Mouse (Mus musculus) stomach, embryonic 14.5 days (tissue): ENCODE measurements at regions not wholly inside any gene's neighbourhood (a gene's known extent, or its start where the extent isn't known, plus 50 kb on each side); places are given as distances from the start of the nearest gene placed in this dataset.

ENCODE experiments used
- ATAC-seq: fragments of 200-750 bp; cut with Nextera tagmentation; 2 replicates; pipeline ENCODE4 v1.8.0; 2017; ENCODE audit warnings: low read depth, moderate TSS enrichment; ENCODE audit not compliant: insufficient number of reproducible peaks, insufficient read depth, low FRiP score
- H3K27ac ChIP-seq: fragments of 300-500 bp; sonication (generic); 2 replicates; pipeline ENCODE4 v1.5.1; 2014; ENCODE audit warnings: mild to moderate bottlenecking, low read length, moderate library complexity, mixed read lengths
- H3K27me3 ChIP-seq: fragments of 300-500 bp; sonication (generic); 2 replicates; pipeline ENCODE4 v1.6.1; 2014; ENCODE audit warnings: low read length, control low read depth, mixed read lengths; ENCODE audit not compliant: control insufficient read depth, insufficient read depth
- H3K36me3 ChIP-seq: fragments of 300-500 bp; sonication (generic); 2 replicates; pipeline ENCODE4 v1.6.1; 2014; ENCODE audit warnings: mild to moderate bottlenecking, control low read depth, low read length, moderate library complexity, mixed read lengths; ENCODE audit not compliant: control insufficient read depth, insufficient read depth
- H3K4me1 ChIP-seq: fragments of 300-500 bp; sonication (generic); 2 replicates; pipeline ENCODE4 v1.6.1; 2014; ENCODE audit warnings: low read length, control low read depth, mixed read lengths; ENCODE audit not compliant: control insufficient read depth, insufficient read depth
- H3K4me2 ChIP-seq: fragments of 300-500 bp; sonication (generic); replicated peaks from 2 replicates; pipeline ENCODE4 v1.6.1; 2014; ENCODE audit warnings: low read depth, low read length, control low read depth
- H3K4me3 ChIP-seq: fragments of 300-500 bp; sonication (generic); 2 replicates; pipeline ENCODE4 v1.5.1; 2014; ENCODE audit warnings: low read depth, low read length, control low read depth
- H3K9ac ChIP-seq: fragments of 300-500 bp; sonication (generic); replicated peaks from 2 replicates; pipeline ENCODE4 v1.6.1; 2014; ENCODE audit warnings: low read depth, mild to moderate bottlenecking, control low read depth, low read length, moderate library complexity, mixed read lengths
- H3K9me3 ChIP-seq: fragments of 300-500 bp; sonication (generic); 2 replicates; pipeline ENCODE4 v1.6.1; 2016; ENCODE audit warnings: low read depth, low read length, control low read depth; ENCODE audit not compliant: control insufficient read depth
- WGBS: fragments of 180-500 bp; shearing (Covaris S2); extraction: QIAGEN DNeasy Blood & Tissue Kit; methylation state at CpG from one replicate; pipeline ENCODE4 v1.1.7; 2014; 5-methylcytosine and 5-hydroxymethylcytosine counted together

- Histone ChIP-seq H3K27ac (no peak overlapping the region), H3K9ac (no peak overlapping the region), H3K4me2 (no peak overlapping the region), H3K27me3 (no peaks in the 10 kb centered on the region), H3K4me3 (no peak overlapping the region), H3K9me3 (no peaks in the 10 kb centered on the region), H3K4me1 (no peaks in the 10 kb centered on the region), H3K36me3 (no peaks in the 10 kb centered on the region)
- no peak for ATAC-seq
- 80% methylated on average over 3 of the region's 3 CpGs for WGBS
Observed at GRCm38 (mm10) chr5:119273615-119274014, 396.9 kb upstream of the Tbx3 start.

- Histone ChIP-seq H3K27ac (no peak overlapping the region), H3K4me1 (no peaks in the 10 kb centered on the region), H3K9me3 (no peaks in the 10 kb centered on the region), H3K9ac (no peak overlapping the region), H3K4me3 (no peak overlapping the region), H3K27me3 (no peaks in the 10 kb centered on the region), H3K36me3 (no peaks in the 10 kb centered on the region), H3K4me2 (no peak overlapping the region)
- no peak for ATAC-seq
- WGBS, result 76% methylated on average over 7 of the region's 7 CpGs
Observed at GRCm38 (mm10) chr5:119274817-119275494, 395.5 kb upstream of the Tbx3 start.

GRCm38 (mm10) chr5:119280146-119280545, 390.3 kb upstream of the Tbx3 start:
- 71% methylated on average over 6 of the region's 6 CpGs for WGBS
- no peak for ATAC-seq
- no peaks in the 10 kb centered on the region for H3K4me1 ChIP-seq
- H3K9me3 ChIP-seq, result no peaks in the 10 kb centered on the region
- no peak overlapping the region for H3K4me3 ChIP-seq
- no peaks in the 10 kb centered on the region for H3K36me3 ChIP-seq
- H3K9ac ChIP-seq, result no peak overlapping the region
- H3K27me3 ChIP-seq, result no peaks in the 10 kb centered on the region
- H3K27ac ChIP-seq, result no peak overlapping the region
- no peak overlapping the region for H3K4me2 ChIP-seq

DNA sequence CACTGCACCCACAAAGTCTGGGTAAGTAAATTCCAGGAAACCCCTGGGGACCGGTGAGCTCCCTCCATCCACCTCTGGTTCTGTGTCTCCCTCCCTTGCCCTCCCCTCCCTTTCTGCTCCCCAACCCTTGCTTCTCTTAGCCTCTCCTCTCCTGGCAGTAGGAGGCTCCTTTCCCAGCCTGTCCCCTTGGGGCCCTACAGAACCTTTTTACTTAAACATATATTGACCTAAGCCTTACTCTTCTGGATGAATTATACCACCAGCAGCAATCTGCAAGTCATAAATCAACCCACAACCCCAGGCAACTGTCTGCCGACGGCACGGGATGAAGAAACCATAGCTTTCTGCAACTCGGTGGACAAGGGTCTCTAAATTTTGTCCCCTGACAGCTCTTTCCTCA, 380.7 kb upstream of the Tbx3 start:
- H3K4me2 ChIP-seq, result no peak overlapping the region
- no peaks in the 10 kb centered on the region for H3K9me3 ChIP-seq
- no peak overlapping the region for H3K4me3 ChIP-seq
- 18% methylated on average over 5 of the region's 5 CpGs for WGBS
- no peaks in the 10 kb centered on the region for H3K36me3 ChIP-seq
- H3K27ac ChIP-seq, result no peak overlapping the region
- H3K9ac ChIP-seq, result no peak overlapping the region
- ATAC-seq, result no peak
- 0 out of 2 replicates have a peak, but pooled peaks cover 4% of the 10 kb centered on the region for H3K4me1 ChIP-seq
- H3K27me3 ChIP-seq, result no peaks in the 10 kb centered on the region

DNA sequence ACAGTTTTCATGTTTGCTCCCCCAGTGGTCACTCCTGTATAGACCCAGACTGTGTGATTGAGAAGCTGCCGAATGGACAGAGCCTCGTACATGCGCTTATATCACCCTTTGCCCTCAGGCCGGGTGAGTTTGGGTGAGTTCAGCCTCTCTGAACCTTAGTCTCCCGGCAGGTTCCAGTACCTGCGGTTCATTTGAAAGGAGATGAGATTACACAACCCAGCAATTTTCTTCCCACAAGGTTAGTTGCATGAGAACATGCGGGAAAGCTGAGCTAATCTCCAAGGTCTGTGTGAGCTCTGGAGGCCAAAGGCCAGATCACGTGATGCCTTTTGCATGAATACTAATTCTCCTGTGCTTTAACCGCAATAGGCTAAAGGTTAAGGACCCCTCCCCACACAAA, 378.1 kb upstream of the Tbx3 start:
- H3K9me3 ChIP-seq, result no peaks in the 10 kb centered on the region
- H3K9ac ChIP-seq, result no peak overlapping the region
- H3K4me1 ChIP-seq, result 0 out of 2 replicates have a peak, but pooled peaks cover 4% of the 10 kb centered on the region
- no peak overlapping the region for H3K4me2 ChIP-seq
- H3K36me3 ChIP-seq, result no peaks in the 10 kb centered on the region
- H3K27ac ChIP-seq, result no peak overlapping the region
- 49% methylated on average over 9 of the region's 9 CpGs for WGBS
- no peaks in the 10 kb centered on the region for H3K27me3 ChIP-seq
- no peak for ATAC-seq
- H3K4me3 ChIP-seq, result no peak overlapping the region

- H3K27me3 ChIP-seq, result no peaks in the 10 kb centered on the region
Observed at GRCm38 (mm10) chr5:119292889-119293288, 377.6 kb upstream of the Tbx3 start.

GRCm38 (mm10) chr5:119299311-119299710, 371.2 kb upstream of the Tbx3 start:
- Histone ChIP-seq H3K36me3 (no peaks in the 10 kb centered on the region), H3K4me1 (0 out of 2 replicates have a peak, but pooled peaks cover 4% of the 10 kb centered on the region), H3K4me3 (no peak overlapping the region), H3K9ac (no peak overlapping the region), H3K9me3 (no peaks in the 10 kb centered on the region), H3K27ac (no peak overlapping the region), H3K27me3 (no peaks in the 10 kb centered on the region), H3K4me2 (no peak overlapping the region)
- ATAC-seq, result no peak
- WGBS, result 50% methylated on average over 3 of the region's 3 CpGs

More at GRCm38 (mm10) chr5:119292889-119293288, 377.6 kb upstream of the Tbx3 start:
- no peak overlapping the region for H3K27ac ChIP-seq
- ATAC-seq, result no peak
- no peak overlapping the region for H3K4me2 ChIP-seq
- no peaks in the 10 kb centered on the region for H3K9me3 ChIP-seq
- H3K4me3 ChIP-seq, result no peak overlapping the region
- 0 out of 2 replicates have a peak, but pooled peaks cover 4% of the 10 kb centered on the region for H3K4me1 ChIP-seq
- H3K36me3 ChIP-seq, result no peaks in the 10 kb centered on the region
- 75% methylated on average over 1 of the region's 1 CpGs for WGBS
- H3K9ac ChIP-seq, result no peak overlapping the region

DNA sequence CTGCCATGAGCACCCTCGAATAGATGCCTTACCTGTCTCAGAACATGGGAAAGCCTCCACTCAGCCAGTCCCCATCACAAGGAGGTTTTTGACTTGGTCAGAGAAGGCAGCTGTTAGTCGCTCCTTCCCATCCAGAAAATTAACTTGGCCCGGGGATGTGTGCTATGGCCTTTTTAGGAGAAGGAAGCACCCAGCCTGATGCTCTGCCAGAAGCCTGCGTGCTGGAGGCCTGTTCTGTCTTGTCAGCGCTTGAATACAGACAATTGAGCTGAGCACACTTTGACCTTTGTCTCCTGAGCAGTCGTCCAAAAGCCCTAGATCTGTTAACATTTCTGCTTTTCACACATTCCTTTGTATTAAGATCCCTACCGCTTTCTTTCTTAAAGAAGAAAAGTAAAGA, 370.4 kb upstream of the Tbx3 start:
- Histone ChIP-seq H3K4me1 (0 out of 2 replicates have a peak, but pooled peaks cover 4% of the 10 kb centered on the region), H3K4me3 (no peak overlapping the region), H3K9me3 (no peaks in the 10 kb centered on the region), H3K27me3 (no peaks in the 10 kb centered on the region), H3K4me2 (no peak overlapping the region), H3K9ac (no peak overlapping the region), H3K36me3 (no peaks in the 10 kb centered on the region), H3K27ac (no peak overlapping the region)
- ATAC-seq, result no peak
- WGBS, result 29% methylated on average over 7 of the region's 7 CpGs

DNA sequence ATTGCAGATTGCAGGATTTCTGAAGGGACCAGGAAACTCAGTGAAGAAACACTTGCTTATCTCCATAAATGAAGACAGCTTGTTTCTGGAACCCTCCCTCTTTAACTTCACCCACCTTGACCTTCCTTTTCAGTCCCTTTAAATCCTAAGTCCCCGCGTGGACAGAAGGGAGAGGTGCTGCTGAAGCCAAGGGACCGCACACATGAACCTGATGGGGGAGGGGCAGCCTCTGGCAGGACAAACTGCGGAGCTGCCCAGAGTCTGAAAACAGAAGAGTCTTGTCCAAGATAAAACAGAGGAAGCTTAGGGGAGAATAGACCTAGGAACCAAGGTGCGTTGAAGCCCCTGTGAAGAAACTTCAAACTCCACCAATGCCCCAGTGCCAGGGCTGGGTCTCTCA, 368.9 kb upstream of the Tbx3 start:
- no peak overlapping the region for H3K27ac ChIP-seq
- no peak overlapping the region for H3K4me2 ChIP-seq
- 27% methylated on average over 5 of the region's 5 CpGs for WGBS
- 0 out of 2 replicates have a peak, but pooled peaks cover 4% of the 10 kb centered on the region for H3K4me1 ChIP-seq
- ATAC-seq, result no peak
- no peak overlapping the region for H3K9ac ChIP-seq
- H3K36me3 ChIP-seq, result no peaks in the 10 kb centered on the region
- no peak overlapping the region for H3K4me3 ChIP-seq
- H3K9me3 ChIP-seq, result no peaks in the 10 kb centered on the region
- H3K27me3 ChIP-seq, result no peaks in the 10 kb centered on the region
